Mouse (Mus musculus) liver, embryonic 16.5 days (tissue): ENCODE data around the gene Myo1a. TPM values are rescaled to one million over a fixed set of nuclear protein-coding genes. Genes with fewer than 3 reads are reported as not detected.

ENCODE experiments used
- ATAC-seq: fragments of 200-750 bp; cut with Nextera tagmentation; 2 replicates; pipeline ENCODE4 v1.8.0; 2017; ENCODE audit warnings: low read depth, mild to moderate bottlenecking, moderate number of reproducible peaks, moderate library complexity
- H3K27ac ChIP-seq: fragments of 300-500 bp; sonication (generic); 2 replicates; pipeline ENCODE4 v1.5.1; 2014; ENCODE audit warnings: mild to moderate bottlenecking, low read length
- H3K27me3 ChIP-seq: fragments of 300-500 bp; sonication (generic); 2 replicates; pipeline ENCODE4 v1.6.1; 2014; ENCODE audit warnings: low read depth, low read length, mixed read lengths; ENCODE audit not compliant: control insufficient read depth, insufficient read depth
- H3K36me3 ChIP-seq: fragments of 300-500 bp; sonication (generic); 2 replicates; pipeline ENCODE4 v1.6.1; 2014; ENCODE audit warnings: mild to moderate bottlenecking; ENCODE audit not compliant: control insufficient read depth, insufficient read depth
- H3K4me1 ChIP-seq: fragments of 300-500 bp; sonication (generic); 2 replicates; pipeline ENCODE4 v1.6.1; 2014; ENCODE audit warnings: low read depth, low read length, mixed read lengths; ENCODE audit not compliant: control insufficient read depth
- H3K4me2 ChIP-seq: fragments of 300-500 bp; sonication (generic); 2 replicates; pipeline ENCODE4 v1.6.1; 2014; ENCODE audit warnings: low read depth, low read length, mixed read lengths
- H3K4me3 ChIP-seq: fragments of 300-500 bp; sonication (generic); 2 replicates; pipeline ENCODE4 v1.5.1; 2014; ENCODE audit warnings: low read depth, mild to moderate bottlenecking, low read length
- H3K9ac ChIP-seq: fragments of 300-500 bp; sonication (generic); 2 replicates; pipeline ENCODE4 v1.6.1; 2014; ENCODE audit warnings: low read depth, low read length
- H3K9me3 ChIP-seq: fragments of 300-500 bp; sonication (generic); replicated peaks from 2 replicates; pipeline ENCODE4 v1.6.1; 2016; ENCODE audit warnings: low read length; ENCODE audit not compliant: control insufficient read depth
- WGBS: fragments of 180-500 bp; shearing (Covaris S2); extraction: QIAGEN DNeasy Blood & Tissue Kit; methylation state at CpG from one replicate; pipeline ENCODE4 v1.1.7; 2014; ENCODE audit not compliant: insufficient replicate concordance; 5-methylcytosine and 5-hydroxymethylcytosine counted together
- polyA plus RNA-seq: library from polyadenylated mRNA; unstranded; fragments of >200 nt; fragmentation: Nextera tagmentation; extraction: Ambion mirVana; gene quantifications from 2 replicates; pipeline ENCODE4 v1.2.1, GENCODE M21; 2015

Myo1a gene
- polyA plus RNA-seq, 1 experiment from 2014 or later, result 0.55 TPM

DNA sequence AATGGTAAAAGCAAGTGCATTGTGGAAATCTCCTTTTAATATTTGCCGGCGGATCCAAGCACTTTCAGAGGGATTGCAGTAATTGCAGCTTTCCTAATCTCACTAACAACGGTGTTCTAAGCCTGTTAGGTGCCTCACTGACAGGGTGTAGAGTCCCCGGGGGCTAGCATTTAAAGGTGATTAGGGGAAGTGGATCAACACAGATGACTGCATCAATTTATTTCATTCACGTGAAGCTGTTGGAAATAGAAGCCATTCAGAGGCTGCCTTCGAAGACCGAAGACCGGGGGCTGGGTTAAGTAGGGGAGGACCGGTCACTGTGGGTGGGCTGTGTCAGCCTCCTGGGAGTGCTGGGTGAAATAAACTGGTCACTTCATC lies 26.0 kb downstream of the Myo1a start:
- ATAC-seq, result no peak
- H3K4me1 ChIP-seq, result peaks cover 57% of the 10 kb centered on the region
- no peaks in the 10 kb centered on the region for H3K36me3 ChIP-seq
- no peaks in the 10 kb centered on the region; the same call in 1 of the 2 replicates for H3K9me3 ChIP-seq
- WGBS, result 40% methylated on average over 9 of the region's 9 CpGs
- H3K27me3 ChIP-seq, result no peaks in the 10 kb centered on the region
- H3K4me2 ChIP-seq, result peak overlapping the region; percentile 47
- no peak overlapping the region for H3K4me3 ChIP-seq
- peak overlapping the region; percentile 35 for H3K9ac ChIP-seq
- peak overlapping the region; percentile 84 for H3K27ac ChIP-seq

DNA sequence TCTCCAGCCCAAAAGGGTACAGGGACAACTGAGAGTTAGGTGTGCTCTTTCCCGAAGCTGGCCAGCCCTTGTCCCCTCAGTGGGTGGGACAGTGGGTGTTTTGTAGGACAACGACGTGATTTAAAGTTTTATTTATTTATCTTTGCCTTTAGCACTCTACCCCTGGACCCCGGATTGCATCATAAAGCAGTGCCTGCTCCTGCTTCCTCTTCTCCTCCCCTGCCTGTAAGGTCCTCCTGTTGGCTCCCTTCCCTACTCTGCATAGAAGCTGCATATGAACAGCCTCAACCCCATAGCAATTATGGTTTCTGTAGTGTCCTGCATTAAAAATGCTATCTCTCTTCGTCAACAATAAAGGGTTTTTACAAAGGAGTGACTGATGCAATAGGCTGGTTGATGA lies 26.4 kb downstream of the Myo1a start:
- H3K27me3 ChIP-seq, result no peaks in the 10 kb centered on the region
- H3K4me1 ChIP-seq, result peaks cover 62% of the 10 kb centered on the region
- no peak overlapping the region for H3K4me3 ChIP-seq
- no peaks in the 10 kb centered on the region for H3K36me3 ChIP-seq
- H3K27ac ChIP-seq, result peak overlapping the region; percentile 84
- no peaks in the 10 kb centered on the region; the same call in 1 of the 2 replicates for H3K9me3 ChIP-seq
- H3K4me2 ChIP-seq, result peak overlapping the region; percentile 47
- peak; percentile 10; the same call in 1 of the 2 replicates for ATAC-seq
- WGBS, result 14% methylated on average over 5 of the region's 5 CpGs
- peak overlapping the region; percentile 35 for H3K9ac ChIP-seq

DNA sequence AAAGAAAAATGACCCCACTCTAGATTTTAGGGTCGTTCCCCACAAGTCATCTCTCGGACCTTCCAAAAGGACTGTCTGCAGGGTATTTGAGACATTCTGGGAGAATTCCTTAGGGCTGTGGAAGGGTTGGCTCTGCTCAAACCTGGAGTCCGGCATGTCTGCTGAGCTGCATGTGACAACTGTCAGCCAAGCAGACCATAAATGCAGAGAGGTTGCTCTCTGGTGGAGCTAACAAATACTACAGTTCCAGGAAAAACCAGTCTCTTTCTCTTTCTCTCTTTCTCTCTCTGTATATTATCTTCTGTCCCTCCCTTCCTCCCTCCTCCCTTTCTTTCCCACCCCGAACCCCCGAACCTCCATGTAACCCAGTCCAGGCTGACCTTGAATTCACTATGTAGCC lies 29.5 kb downstream of the Myo1a start:
- Histone ChIP-seq H3K9ac (no peak overlapping the region; the same call in 1 of the 2 replicates), H3K4me3 (no peak overlapping the region), H3K36me3 (no peaks in the 10 kb centered on the region), H3K27ac (no peak overlapping the region), H3K4me2 (no peak overlapping the region), H3K4me1 (peaks cover 68% of the 10 kb centered on the region), H3K27me3 (no peaks in the 10 kb centered on the region), H3K9me3 (no peaks in the 10 kb centered on the region; the same call in 1 of the 2 replicates)
- ATAC-seq, result no peak
- 22% methylated on average over 5 of the region's 5 CpGs for WGBS

DNA sequence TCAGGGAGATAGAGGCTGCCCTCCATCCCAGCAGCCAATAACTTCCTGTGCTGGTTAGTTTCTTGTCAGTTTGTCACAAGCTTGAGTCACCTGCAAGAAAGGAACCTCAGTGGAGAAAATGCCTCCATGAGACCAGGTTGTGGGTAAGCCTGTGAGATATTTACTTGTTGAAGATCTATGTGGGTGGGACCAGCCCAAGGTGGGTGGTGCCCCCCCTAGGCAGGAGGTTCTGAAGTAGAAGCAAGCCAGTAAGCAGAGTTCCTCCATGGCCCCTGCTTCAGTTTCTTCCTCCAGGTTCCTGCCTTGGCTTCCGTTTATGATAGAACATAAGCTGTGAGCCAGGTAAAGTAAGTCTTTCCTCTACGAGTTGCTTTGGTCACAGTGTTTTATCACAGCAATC lies 31.3 kb downstream of the Myo1a start:
- no peaks in the 10 kb centered on the region for H3K36me3 ChIP-seq
- peaks cover 56% of the 10 kb centered on the region for H3K4me1 ChIP-seq
- no peak overlapping the region for H3K9ac ChIP-seq
- H3K4me2 ChIP-seq, result no peak overlapping the region
- WGBS, result 29% methylated on average over 2 of the region's 2 CpGs
- no peak overlapping the region for H3K4me3 ChIP-seq
- H3K27me3 ChIP-seq, result no peaks in the 10 kb centered on the region
- no peak for ATAC-seq
- H3K9me3 ChIP-seq, result no peaks in the 10 kb centered on the region; the same call in 1 of the 2 replicates
- no peak overlapping the region for H3K27ac ChIP-seq

DNA sequence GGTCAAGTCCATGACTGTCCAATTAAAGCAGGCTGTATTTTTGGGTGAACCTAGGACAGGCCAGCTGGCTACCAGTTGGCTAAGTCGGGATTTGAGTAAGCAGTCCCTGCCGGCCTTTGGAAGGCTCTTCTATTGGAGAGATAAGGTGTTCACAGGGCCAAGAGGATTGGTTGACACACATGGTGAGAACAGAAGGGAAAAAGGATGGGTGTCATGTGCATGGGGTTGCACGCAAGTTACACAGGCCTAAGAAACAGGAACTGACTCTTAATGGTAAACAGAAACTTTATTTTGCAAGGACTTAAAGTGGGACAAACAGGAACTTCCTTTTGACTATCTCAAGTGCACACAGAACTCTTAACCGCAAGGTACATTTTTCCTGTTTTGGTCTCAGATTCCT lies 31.9 kb downstream of the Myo1a start:
- Histone ChIP-seq H3K9ac (no peak overlapping the region), H3K27ac (peak overlapping the region; percentile 27; the same call in 1 of the 2 replicates), H3K4me1 (peaks cover 54% of the 10 kb centered on the region), H3K4me3 (no peak overlapping the region), H3K27me3 (no peaks in the 10 kb centered on the region), H3K4me2 (no peak overlapping the region), H3K36me3 (peaks cover 2% of the 10 kb centered on the region), H3K9me3 (no peaks in the 10 kb centered on the region; the same call in 1 of the 2 replicates)
- 24% methylated on average over 4 of the region's 4 CpGs for WGBS
- no peak for ATAC-seq

DNA sequence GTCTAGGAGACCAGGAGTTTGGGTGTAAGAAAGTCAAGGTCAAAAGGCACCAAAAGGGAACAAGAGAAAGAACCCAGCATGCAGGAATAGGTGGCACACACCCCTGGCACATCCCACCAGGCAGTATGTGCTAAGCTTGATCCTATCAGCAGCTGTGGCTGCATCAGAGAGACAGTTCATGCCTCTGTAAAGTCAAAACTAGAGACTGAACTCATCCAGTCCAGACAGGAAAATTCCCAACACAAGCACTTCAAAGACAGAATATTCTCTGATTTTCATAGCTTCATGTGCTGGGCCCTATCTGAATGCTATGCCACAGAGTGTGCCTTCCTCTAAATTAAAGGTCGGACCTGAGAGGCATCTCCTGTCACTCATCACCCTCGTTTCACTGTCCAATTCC lies 32.6 kb downstream of the Myo1a start:
- 19% methylated on average over 2 of the region's 2 CpGs for WGBS
- Histone ChIP-seq H3K36me3 (peaks cover 9% of the 10 kb centered on the region), H3K9ac (no peak overlapping the region), H3K4me1 (peaks cover 50% of the 10 kb centered on the region), H3K27ac (peak overlapping the region; percentile 60; the same call in 1 of the 2 replicates), H3K4me2 (peak overlapping the region; percentile 16; the same call in 1 of the 2 replicates), H3K27me3 (no peaks in the 10 kb centered on the region), H3K9me3 (no peaks in the 10 kb centered on the region; the same call in 1 of the 2 replicates), H3K4me3 (no peak overlapping the region)
- no peak for ATAC-seq

DNA sequence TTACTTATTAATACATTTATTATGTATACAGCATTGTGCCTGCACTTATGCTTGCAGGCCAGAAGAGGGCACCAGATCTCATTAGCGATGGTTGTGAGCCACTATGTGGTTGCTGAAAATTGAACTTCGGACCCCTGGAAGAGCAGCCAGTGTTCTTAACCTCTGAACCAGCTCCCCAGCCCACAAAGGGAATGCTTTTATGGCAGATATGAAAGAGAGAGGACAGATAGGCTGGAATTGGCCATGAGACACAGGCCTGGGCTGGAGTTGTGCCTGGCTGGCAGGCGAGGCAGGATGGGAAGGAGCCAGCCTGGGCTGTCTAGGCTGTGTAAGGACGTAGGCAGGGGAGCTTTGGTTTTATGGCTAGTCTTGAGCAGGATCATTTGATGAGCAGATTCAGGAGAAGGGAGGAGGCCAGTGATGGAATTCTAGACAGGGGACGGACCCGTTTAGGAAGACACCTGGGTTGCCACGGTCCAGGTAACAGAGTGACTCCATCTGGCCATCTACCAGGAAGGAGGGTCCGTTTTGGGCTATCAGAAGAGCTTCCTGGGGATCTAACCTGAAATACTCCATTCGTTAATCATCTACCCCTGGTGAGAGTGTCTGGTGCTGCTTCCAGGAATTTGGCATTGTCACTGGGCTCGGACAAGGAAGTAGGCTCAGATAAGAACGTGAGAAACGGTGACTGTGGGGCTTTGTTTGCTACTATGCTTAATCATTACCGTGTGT lies 33.3 kb downstream of the Myo1a start:
- Histone ChIP-seq H3K27ac (peak overlapping the region; percentile 84), H3K4me3 (peak overlapping the region; percentile 75), H3K27me3 (no peaks in the 10 kb centered on the region), H3K36me3 (peaks cover 16% of the 10 kb centered on the region), H3K4me2 (peak overlapping the region; percentile 86), H3K4me1 (peaks cover 48% of the 10 kb centered on the region), H3K9ac (peak overlapping the region; percentile 28; the same call in 1 of the 2 replicates), H3K9me3 (no peaks in the 10 kb centered on the region; the same call in 1 of the 2 replicates)
- peak; percentile 40 for ATAC-seq
- WGBS, result 26% methylated on average over 13 of the region's 13 CpGs

DNA sequence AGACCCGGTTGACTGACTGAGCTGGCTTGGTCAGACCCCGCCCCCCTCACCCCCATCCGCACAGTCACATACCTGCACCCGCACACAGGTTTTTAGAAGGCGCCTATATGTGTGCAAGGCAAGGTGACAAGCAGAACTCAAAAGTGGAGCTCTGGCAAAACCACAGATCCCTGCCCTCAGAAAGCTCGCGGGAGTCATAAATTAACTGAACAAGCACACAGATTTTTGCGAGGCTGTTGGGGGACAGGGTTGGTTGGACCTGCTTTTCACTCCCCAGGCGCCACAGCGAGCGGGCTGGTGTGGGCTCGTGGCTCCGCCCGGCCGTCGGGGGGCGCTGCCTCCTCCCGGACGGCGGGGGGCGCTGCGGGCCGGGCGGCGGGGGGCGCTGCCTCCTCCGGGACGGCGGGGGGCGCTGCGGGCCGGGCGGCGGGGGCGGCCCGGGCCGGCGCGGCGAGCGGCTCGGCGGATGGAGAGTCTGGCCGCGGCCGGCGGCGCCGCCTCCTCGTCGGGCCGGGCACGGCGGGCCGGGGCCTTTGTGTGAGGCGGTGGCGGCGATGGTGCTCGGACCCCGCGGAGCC lies 34.2 kb downstream of the Myo1a start, which contains the start of gene Zbtb39:
Gene Zbtb39, plus strand, starts transcription at position 456 of the 578 bp plus-strand sequence.
- H3K9ac ChIP-seq, result peak within 1 kb of the TSS; percentile 85
- ATAC-seq, result peak; percentile 72
- peak within 1 kb of the TSS; percentile 86 for H3K4me2 ChIP-seq
- 1% methylated on average over 42 of the region's 61 CpGs for WGBS
- H3K36me3 ChIP-seq, result peaks cover 25% of the 10 kb centered on the region
- peaks cover 40% of the 10 kb centered on the region for H3K4me1 ChIP-seq
- H3K4me3 ChIP-seq, result peak within 1 kb of the TSS; percentile 75
- H3K27me3 ChIP-seq, result no peaks in the 10 kb centered on the region
- H3K9me3 ChIP-seq, result no peaks in the 10 kb centered on the region; the same call in 1 of the 2 replicates
- peak within 1 kb of the TSS; percentile 84 for H3K27ac ChIP-seq
